Mouse (Mus musculus) R1 (cell line): ENCODE results near the gene Olfr493.

ENCODE experiments used
- DNase-seq: peaks from one replicate; pipeline ENCODE4 v3.0.0-alpha.2; 2018; ENCODE audit warnings: low read depth, low spot score

Gene Olfr493

GRCm38 (mm10) chr7:108346879-108347278 lies at the start of gene Olfr493:
TSS of gene Olfr493 (minus strand) at chr7:108346979.
- no peak for DNase-seq

GRCm38 (mm10) chr7:108392867-108393266 lies 46.1 kb upstream of the Olfr493 start, which contains the start of gene Olfr495:
TSS of gene Olfr495 (plus strand) at chr7:108393167.
- DNase-seq: no peak

GRCm38 (mm10) chr7:108365035-108365434 lies 18.3 kb upstream of the Olfr493 start, which contains the start of gene Olfr494:
TSS of gene Olfr494 (plus strand) at chr7:108365335.
- no peak for DNase-seq

GRCm38 (mm10) chr7:108323574-108323973 lies 23.2 kb downstream of the Olfr493 start, which contains the start of gene Olfr492:
TSS of gene Olfr492 (minus strand) at chr7:108323674.
- no peak for DNase-seq

- no peak for DNase-seq
Measured at GRCm38 (mm10) chr7:108313151-108313550, 33.6 kb downstream of the Olfr493 start, which contains the start of gene Olfr491. TSS of gene Olfr491 (plus strand) at chr7:108313451.
